Mouse (Mus musculus): ENCODE results near the gene Olfr368. TPM values are rescaled to one million over a fixed set of nuclear protein-coding genes. Genes with fewer than 3 reads are reported as not detected.
A peak's percentile ranks its signal among the peaks of the same experiment; 100 is the strongest.

Gene Olfr368
- not detected in 2 replicates for polyA plus RNA-seq (2016; fragmentation: Nextera tagmentation; extraction: Ambion mirVana)

GRCm38 (mm10) chr2:37326215-37326614, at the start of gene Olfr368:
Gene Olfr368, plus strand, starts transcription at chr2:37326515.
- Histone ChIP-seq H3K9me3 (no peaks in the 10 kb centered on the region), H3K27me3 (ENCODE audit: insufficient read depth, poor library complexity, severe bottlenecking) (no peaks in the 10 kb centered on the region), H3K4me3 (no peak within 1 kb of the TSS), H3K4me1 (no peaks in the 10 kb centered on the region), H3K27ac (no peak within 1 kb of the TSS), H3K36me3 (no peaks in the 10 kb centered on the region)
- 86% methylated on average over 1 of the region's 1 CpGs for WGBS
- no peak for DNase-seq (ENCODE audit: low spot score)

GRCm38 (mm10) chr2:37333321-37333720, 7.0 kb downstream of the Olfr368 start:
- H3K4me1 ChIP-seq, result no peaks in the 10 kb centered on the region
- H3K36me3 ChIP-seq, result no peaks in the 10 kb centered on the region
- H3K4me3 ChIP-seq, result no peak overlapping the region
- H3K27me3 ChIP-seq (ENCODE audit: insufficient read depth, poor library complexity, severe bottlenecking), result no peaks in the 10 kb centered on the region
- H3K27ac ChIP-seq, result no peak overlapping the region
- H3K9me3 ChIP-seq, result no peaks in the 10 kb centered on the region
- WGBS, result 79% methylated on average over 2 of the region's 2 CpGs
- DNase-seq (ENCODE audit: low spot score), result no peak

DNA sequence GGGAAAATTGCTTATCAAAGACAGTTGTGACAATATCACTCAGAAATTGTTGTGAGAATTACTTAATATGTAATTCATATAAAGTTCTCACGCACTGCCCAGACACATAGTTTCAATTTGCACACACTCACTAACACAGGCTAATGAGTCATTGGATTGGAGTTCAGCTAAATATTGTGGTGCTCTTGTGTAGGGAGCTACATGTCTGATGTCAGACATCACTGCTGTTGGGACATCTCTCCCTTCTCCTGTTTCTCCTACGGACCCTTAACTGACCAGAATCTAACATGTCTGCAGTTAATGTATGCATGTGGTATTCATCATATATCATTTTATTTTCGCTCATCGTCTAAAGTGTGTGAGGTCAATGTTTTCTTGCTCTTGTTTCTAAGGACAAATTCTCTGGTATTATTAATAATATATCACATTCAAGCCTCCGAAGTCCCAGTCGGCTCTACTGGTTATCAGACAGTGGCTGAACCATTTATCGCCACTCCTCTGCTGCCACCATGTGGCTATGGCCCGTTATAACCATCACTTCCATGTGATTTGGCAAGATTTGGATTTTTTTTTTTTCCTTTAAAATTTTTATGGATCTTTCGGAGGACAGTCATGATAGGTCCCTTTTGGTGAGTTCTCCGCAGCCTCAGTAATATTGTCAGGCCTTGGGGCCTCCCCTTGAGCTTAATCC, 12.3 kb downstream of the Olfr368 start:
- no peak for DNase-seq (ENCODE audit: low spot score)
- WGBS, result 57% methylated on average over 10 of the region's 10 CpGs
- Histone ChIP-seq H3K27ac (no peak overlapping the region), H3K9me3 (no peaks in the 10 kb centered on the region), H3K36me3 (no peaks in the 10 kb centered on the region), H3K27me3 (ENCODE audit: insufficient read depth, poor library complexity, severe bottlenecking) (no peaks in the 10 kb centered on the region), H3K4me3 (no peak overlapping the region), H3K4me1 (no peaks in the 10 kb centered on the region)

GRCm38 (mm10) chr2:37351671-37352070, 25.4 kb downstream of the Olfr368 start:
- Histone ChIP-seq H3K27ac (no peak overlapping the region), H3K4me1 (peaks cover 4% of the 10 kb centered on the region; the same call in 1 of the 2 replicates), H3K9me3 (no peaks in the 10 kb centered on the region), H3K27me3 (ENCODE audit: insufficient read depth, poor library complexity, severe bottlenecking) (no peaks in the 10 kb centered on the region), H3K36me3 (peaks cover 65% of the 10 kb centered on the region), H3K4me3 (no peak overlapping the region)
- WGBS, result 86% methylated on average over 7 of the region's 7 CpGs
- no peak for DNase-seq (ENCODE audit: low spot score)

- no peak for DNase-seq (ENCODE audit: low spot score)
- peaks cover 65% of the 10 kb centered on the region for H3K36me3 ChIP-seq
- WGBS, result 89% methylated on average over 5 of the region's 5 CpGs
- no peaks in the 10 kb centered on the region for H3K27me3 ChIP-seq (ENCODE audit: insufficient read depth, poor library complexity, severe bottlenecking)
- no peak overlapping the region for H3K4me3 ChIP-seq
- H3K9me3 ChIP-seq, result no peaks in the 10 kb centered on the region
- H3K27ac ChIP-seq, result no peak overlapping the region
- H3K4me1 ChIP-seq, result peaks cover 4% of the 10 kb centered on the region
Measured at GRCm38 (mm10) chr2:37355571-37355970, 29.3 kb downstream of the Olfr368 start.

- DNase-seq (ENCODE audit: low spot score), result peak; percentile 97
- no peaks in the 10 kb centered on the region for H3K9me3 ChIP-seq
- H3K4me3 ChIP-seq, result peak within 1 kb of the TSS; percentile 76
- WGBS, result under 1% methylated on average over 42 of the region's 42 CpGs
- peak within 1 kb of the TSS; percentile 94 for H3K27ac ChIP-seq
- peaks cover 33% of the 10 kb centered on the region for H3K36me3 ChIP-seq
- H3K27me3 ChIP-seq (ENCODE audit: insufficient read depth, poor library complexity, severe bottlenecking), result no peaks in the 10 kb centered on the region
- H3K4me1 ChIP-seq, result peaks cover 4% of the 10 kb centered on the region
Measured at GRCm38 (mm10) chr2:37358633-37359540, 32.6 kb downstream of the Olfr368 start, which contains the start of gene Pdcl. Gene Pdcl, minus strand, starts transcription at chr2:37359332.

GRCm38 (mm10) chr2:37359908-37360307, 33.6 kb downstream of the Olfr368 start:
- DNase-seq (ENCODE audit: low spot score), result no peak
- H3K36me3 ChIP-seq, result peaks cover 23% of the 10 kb centered on the region
- H3K27me3 ChIP-seq (ENCODE audit: insufficient read depth, poor library complexity, severe bottlenecking), result no peaks in the 10 kb centered on the region
- 91% methylated on average over 2 of the region's 2 CpGs for WGBS
- H3K9me3 ChIP-seq, result no peaks in the 10 kb centered on the region
- H3K4me1 ChIP-seq, result peaks cover 4% of the 10 kb centered on the region
- H3K27ac ChIP-seq, result no peak overlapping the region
- H3K4me3 ChIP-seq, result peak overlapping the region; percentile 76

DNA sequence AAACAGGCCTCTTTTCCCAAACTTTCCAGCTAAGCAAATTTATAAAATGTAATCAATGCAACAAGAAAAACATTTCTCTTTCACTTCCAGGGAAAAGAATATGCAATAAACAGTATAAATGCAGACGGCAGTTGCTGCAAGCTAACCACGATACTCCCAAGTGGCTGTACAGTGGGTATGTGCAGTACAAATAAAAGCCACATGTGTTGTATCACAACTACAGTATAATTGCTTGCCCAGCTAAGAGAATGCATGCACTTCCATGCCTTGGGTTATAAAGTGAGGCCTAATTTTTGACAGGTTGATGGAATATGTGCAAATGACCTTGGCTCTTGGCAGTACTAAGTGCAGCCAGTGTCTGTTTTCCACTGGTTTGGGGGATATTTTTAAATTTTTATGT, 44.3 kb downstream of the Olfr368 start:
- no peak overlapping the region for H3K27ac ChIP-seq
- H3K4me1 ChIP-seq, result no peaks in the 10 kb centered on the region
- H3K36me3 ChIP-seq, result peaks cover 17% of the 10 kb centered on the region; the same call in 1 of the 2 replicates
- DNase-seq (ENCODE audit: low spot score), result no peak
- H3K9me3 ChIP-seq, result no peaks in the 10 kb centered on the region
- 97% methylated on average over 2 of the region's 2 CpGs for WGBS
- no peak overlapping the region for H3K4me3 ChIP-seq
- no peaks in the 10 kb centered on the region for H3K27me3 ChIP-seq (ENCODE audit: insufficient read depth, poor library complexity, severe bottlenecking)

- WGBS, result 91% methylated on average over 1 of the region's 1 CpGs
Measured at GRCm38 (mm10) chr2:37376018-37376417, 49.7 kb downstream of the Olfr368 start.

GRCm38 (mm10) chr2:37380189-37380588, 53.9 kb downstream of the Olfr368 start:
- H3K27ac ChIP-seq, result no peak overlapping the region
- no peaks in the 10 kb centered on the region for H3K9me3 ChIP-seq
- H3K27me3 ChIP-seq (ENCODE audit: insufficient read depth, poor library complexity, severe bottlenecking), result no peaks in the 10 kb centered on the region
- 73% methylated on average over 2 of the region's 2 CpGs for WGBS
- H3K4me3 ChIP-seq, result no peak overlapping the region
- H3K36me3 ChIP-seq, result peaks cover 75% of the 10 kb centered on the region
- DNase-seq (ENCODE audit: low spot score), result peak; percentile 76
- H3K4me1 ChIP-seq, result no peaks in the 10 kb centered on the region

More at GRCm38 (mm10) chr2:37376018-37376417, 49.7 kb downstream of the Olfr368 start:
- DNase-seq (ENCODE audit: low spot score), result no peak
- Histone ChIP-seq H3K4me3 (no peak overlapping the region), H3K36me3 (peaks cover 52% of the 10 kb centered on the region), H3K9me3 (no peaks in the 10 kb centered on the region), H3K27ac (no peak overlapping the region), H3K27me3 (ENCODE audit: insufficient read depth, poor library complexity, severe bottlenecking) (no peaks in the 10 kb centered on the region), H3K4me1 (no peaks in the 10 kb centered on the region)

Other genes with a start within 250 kb of the Olfr368 start
- gene Olfr361, start 237.2 kb upstream of the Olfr368 start, polyA plus RNA-seq (2016; fragmentation: Nextera tagmentation; extraction: Ambion mirVana), result not detected in 2 replicates
- gene Olfr362, start 208.6 kb upstream of the Olfr368 start, polyA plus RNA-seq (2016; fragmentation: Nextera tagmentation; extraction: Ambion mirVana), result not detected in 2 replicates
- not detected in 2 replicates for gene Olfr364-ps1, start 187.2 kb upstream of the Olfr368 start, polyA plus RNA-seq (2016; fragmentation: Nextera tagmentation; extraction: Ambion mirVana)
- not detected in 2 replicates for gene Olfr365, start 138.3 kb upstream of the Olfr368 start, polyA plus RNA-seq (2016; fragmentation: Nextera tagmentation; extraction: Ambion mirVana)
- not detected in 2 replicates for gene Olfr366, start 114.9 kb upstream of the Olfr368 start, polyA plus RNA-seq (2016; fragmentation: Nextera tagmentation; extraction: Ambion mirVana)
- gene Pdcl, start 32.8 kb downstream of the Olfr368 start, polyA plus RNA-seq (2016; fragmentation: Nextera tagmentation; extraction: Ambion mirVana), result 32.8 and 34.6 TPM in 2 replicates
- 13.1 and 14.6 TPM in 2 replicates for gene Rc3h2, start 96.4 kb downstream of the Olfr368 start, polyA plus RNA-seq (2016; fragmentation: Nextera tagmentation; extraction: Ambion mirVana)
- gene Zbtb26, start 116.6 kb downstream of the Olfr368 start, polyA plus RNA-seq (2016; fragmentation: Nextera tagmentation; extraction: Ambion mirVana), result 7.2 and 7.5 TPM in 2 replicates
- gene Zbtb6, start 116.7 kb downstream of the Olfr368 start, polyA plus RNA-seq (2016; fragmentation: Nextera tagmentation; extraction: Ambion mirVana), result 2.9 and 3.4 TPM in 2 replicates
- gene Rabgap1, start 116.8 kb downstream of the Olfr368 start, polyA plus RNA-seq (2016; fragmentation: Nextera tagmentation; extraction: Ambion mirVana), result 33.3 and 35.3 TPM in 2 replicates
- gene Gpr21, start 189.8 kb downstream of the Olfr368 start, polyA plus RNA-seq (2016; fragmentation: Nextera tagmentation; extraction: Ambion mirVana), result 0.79 and 1.1 TPM in 2 replicates

All from heart, embryonic 10.5 days (tissue).